Mouse (Mus musculus): ENCODE data around the gene Chid1. TPM values are rescaled to one million over a fixed set of nuclear protein-coding genes. Genes with fewer than 3 reads are reported as not detected.
"Not testable (repeated sequence)": the region's sequence is repeated elsewhere in the genome, so short reads cannot be mapped to it uniquely, and the experiment has no call there.

The Chid1 gene
- polyA plus RNA-seq, 1 experiment from 2014 or later, result 36.3 TPM

DNA sequence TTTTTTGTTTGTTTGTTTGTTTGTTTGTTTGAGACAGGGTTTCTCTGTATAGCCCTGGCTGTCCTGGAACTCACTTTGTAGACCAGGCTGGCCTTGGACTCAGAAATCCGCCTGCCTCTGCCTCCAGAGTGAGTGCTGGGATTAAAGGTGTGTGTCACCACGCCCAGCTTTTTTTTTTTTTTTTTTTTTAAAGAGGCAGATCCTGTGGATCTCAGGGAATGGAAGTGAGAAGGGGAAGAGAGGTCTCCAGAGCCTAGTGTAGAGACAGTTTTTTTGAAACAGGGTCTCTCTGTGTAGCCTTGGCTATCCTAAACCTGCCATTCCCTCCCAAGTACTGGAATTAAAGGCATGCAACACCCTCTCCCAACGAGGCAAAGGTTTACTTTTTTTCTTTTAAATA lies 93.3 kb downstream of the Chid1 start:
- Histone ChIP-seq H3K4me2 (peak overlapping the region; percentile 95), H3K4me3 (peak overlapping the region; percentile 85; the same call in 1 of the 2 replicates)

DNA sequence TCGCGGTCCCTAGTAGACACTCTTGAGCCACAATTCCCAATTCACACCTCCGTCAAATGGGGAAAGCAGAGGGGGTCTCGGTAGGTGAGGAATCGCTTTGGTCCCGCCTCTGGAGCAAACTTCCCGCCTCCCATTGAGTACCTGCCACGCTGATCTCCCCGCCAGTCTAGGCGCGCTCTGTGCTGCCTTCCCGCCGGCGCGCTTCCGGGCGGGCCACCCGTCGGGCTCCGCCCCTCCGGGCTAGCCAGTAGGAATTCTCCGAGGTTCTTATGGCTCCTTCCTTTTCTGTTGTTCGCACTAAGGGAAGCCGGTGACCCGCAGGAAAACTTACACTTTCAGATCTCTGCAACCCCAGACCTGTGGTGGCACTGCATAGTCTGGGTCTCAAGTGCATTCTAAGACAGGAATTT lies 95.8 kb downstream of the Chid1 start, which contains the start of gene Pidd1:
Gene Pidd1, minus strand, starts transcription at position 198 of the 410 bp plus-strand sequence.
- no peak for ATAC-seq (ENCODE audit: extremely low read depth, insufficient number of reproducible peaks, low FRiP score, low TSS enrichment)
- peak within 1 kb of the TSS; percentile 86 for H3K4me2 ChIP-seq
- H3K27ac ChIP-seq (replicated peaks), result peak within 1 kb of the TSS; percentile 76
- peak within 1 kb of the TSS; percentile 79 for H3K9ac ChIP-seq
- H3K4me1 ChIP-seq, result peaks cover 50% of the 10 kb centered on the region
- peaks cover 38% of the 10 kb centered on the region for H3K36me3 ChIP-seq
- under 1% methylated on average over 25 of the region's 25 CpGs for WGBS
- H3K27me3 ChIP-seq (replicated peaks), result no peaks in the 10 kb centered on the region
- peak within 1 kb of the TSS; percentile 59 for H3K4me3 ChIP-seq
- H3K9me3 ChIP-seq, result no peaks in the 10 kb centered on the region

More for the DNA sequence above, 93.3 kb downstream of the Chid1 start:
- H3K27me3 ChIP-seq (replicated peaks); ATAC-seq (ENCODE audit: extremely low read depth, insufficient number of reproducible peaks, low FRiP score, low TSS enrichment); H3K27ac ChIP-seq (replicated peaks); H3K9me3 ChIP-seq; H3K9ac ChIP-seq: not testable (repeated sequence)
- WGBS, result 78% methylated on average over 3 of the region's 3 CpGs
- Histone ChIP-seq H3K36me3 (peaks cover 40% of the 10 kb centered on the region), H3K4me1 (peaks cover 44% of the 10 kb centered on the region)

Other genes starting within 250 kb of the Chid1 start
- 0.05 TPM in 1 of 2 replicates, not detected in the other for gene Drd4, start 247.9 kb downstream of the Chid1 start, polyA plus RNA-seq (2015; fragmentation: Nextera tagmentation; extraction: Ambion mirVana)
- gene Deaf1, start 212.2 kb downstream of the Chid1 start, polyA plus RNA-seq (2015; fragmentation: Nextera tagmentation; extraction: Ambion mirVana), result 35.5 and 37.4 TPM in 2 replicates
- 33.2 and 39.9 TPM in 2 replicates for gene Tmem80, start 212.1 kb downstream of the Chid1 start, polyA plus RNA-seq (2015; fragmentation: Nextera tagmentation; extraction: Ambion mirVana)
- 1.4 TPM in 2 replicates for gene Eps8l2, start 201.0 kb downstream of the Chid1 start, polyA plus RNA-seq (2015; fragmentation: Nextera tagmentation; extraction: Ambion mirVana)
- 248 and 250 TPM in 2 replicates for gene Taldo1, start 147.7 kb downstream of the Chid1 start, polyA plus RNA-seq (2015; fragmentation: Nextera tagmentation; extraction: Ambion mirVana)
- 27.0 and 29.9 TPM in 2 replicates for gene Gatd1, start 125.7 kb downstream of the Chid1 start, polyA plus RNA-seq (2015; fragmentation: Nextera tagmentation; extraction: Ambion mirVana)
- gene Cend1, start 110.4 kb downstream of the Chid1 start, polyA plus RNA-seq (2015; fragmentation: Nextera tagmentation; extraction: Ambion mirVana), result 8.1 and 9.8 TPM in 2 replicates
- gene Slc25a22, start 102.0 kb downstream of the Chid1 start, polyA plus RNA-seq (2015; fragmentation: Nextera tagmentation; extraction: Ambion mirVana), result 17.3 and 19.1 TPM in 2 replicates
- 8.1 and 9.4 TPM in 2 replicates for gene Pidd1, start 95.8 kb downstream of the Chid1 start, polyA plus RNA-seq (2015; fragmentation: Nextera tagmentation; extraction: Ambion mirVana)
- gene Rplp2, start 92.5 kb downstream of the Chid1 start, polyA plus RNA-seq (2015; fragmentation: Nextera tagmentation; extraction: Ambion mirVana), result 871 and 874 TPM in 2 replicates
- gene Pnpla2, start 84.7 kb downstream of the Chid1 start, polyA plus RNA-seq (2015; fragmentation: Nextera tagmentation; extraction: Ambion mirVana), result 42.6 and 45.7 TPM in 2 replicates
- 20.2 and 23.0 TPM in 2 replicates for gene Cracr2b, start 78.8 kb downstream of the Chid1 start, polyA plus RNA-seq (2015; fragmentation: Nextera tagmentation; extraction: Ambion mirVana)
- gene Cd151, start 72.5 kb downstream of the Chid1 start, polyA plus RNA-seq (2015; fragmentation: Nextera tagmentation; extraction: Ambion mirVana), result 28.5 and 31.4 TPM in 2 replicates
- 67.3 and 76.3 TPM in 2 replicates for gene Polr2l, start 64.7 kb downstream of the Chid1 start, polyA plus RNA-seq (2015; fragmentation: Nextera tagmentation; extraction: Ambion mirVana)
- 64.5 and 68.8 TPM in 2 replicates for gene Tspan4, start 64.6 kb downstream of the Chid1 start, polyA plus RNA-seq (2015; fragmentation: Nextera tagmentation; extraction: Ambion mirVana)
- gene Ap2a2, start 22.3 kb upstream of the Chid1 start, polyA plus RNA-seq (2015; fragmentation: Nextera tagmentation; extraction: Ambion mirVana), result 50.8 and 54.8 TPM in 2 replicates
- gene Muc6, start 115.5 kb upstream of the Chid1 start, polyA plus RNA-seq (2015; fragmentation: Nextera tagmentation; extraction: Ambion mirVana), result 0.11 and 0.23 TPM in 2 replicates
- 0.42 and 0.82 TPM in 2 replicates for gene Muc2, start 150.5 kb upstream of the Chid1 start, polyA plus RNA-seq (2015; fragmentation: Nextera tagmentation; extraction: Ambion mirVana)
- 0.01 TPM in 1 of 2 replicates, not detected in the other for gene Muc5ac, start 249.1 kb upstream of the Chid1 start, polyA plus RNA-seq (2015; fragmentation: Nextera tagmentation; extraction: Ambion mirVana)

All from heart, embryonic 13.5 days (tissue).